Mouse (Mus musculus): Measurements from ENCODE around the gene Tubgcp6.

Gene Tubgcp6

DNA sequence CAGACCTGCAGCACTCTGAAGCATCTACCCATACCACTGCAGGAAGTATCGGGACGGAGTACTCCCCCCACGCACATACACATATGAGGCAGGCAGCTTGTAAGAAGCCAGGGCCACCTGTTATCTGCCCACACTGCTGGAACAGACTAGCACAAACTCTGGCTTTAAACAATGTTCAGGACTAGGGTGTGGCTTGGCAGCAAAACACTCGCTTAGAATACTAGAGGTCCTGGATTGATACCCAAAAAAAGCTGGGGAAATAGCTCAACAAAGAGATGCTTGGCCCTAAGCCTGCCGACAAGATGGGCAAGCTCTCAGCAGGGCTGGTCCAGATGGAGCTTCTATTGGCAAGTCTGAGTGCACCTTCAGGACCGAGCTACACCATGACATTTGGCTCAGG, 59.4 kb downstream of the Tubgcp6 start:
- no peak for DNase-seq (ENCODE audit: low spot score in 2 of 2)

DNA sequence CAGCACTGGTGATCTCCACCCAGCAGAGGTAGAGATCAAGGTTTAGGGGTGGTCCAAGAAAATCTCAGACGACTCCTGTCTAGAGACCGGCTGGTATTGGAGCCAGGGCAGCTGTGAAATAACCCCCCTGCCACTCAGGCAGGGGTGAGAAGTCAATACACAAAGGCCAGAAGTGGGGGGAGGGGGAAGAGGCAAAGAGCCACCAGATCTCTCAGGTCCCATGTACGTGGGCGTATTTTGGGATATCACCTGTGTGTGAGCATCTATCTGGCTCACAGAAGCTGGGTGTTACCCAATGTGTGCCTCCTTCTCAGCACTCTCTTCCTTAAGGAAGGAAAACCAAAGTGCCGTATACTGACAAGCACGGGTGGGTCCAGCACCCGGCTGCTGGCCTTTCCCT, 59.9 kb downstream of the Tubgcp6 start:
- no peak for DNase-seq (ENCODE audit: low spot score in 2 of 2)

DNA sequence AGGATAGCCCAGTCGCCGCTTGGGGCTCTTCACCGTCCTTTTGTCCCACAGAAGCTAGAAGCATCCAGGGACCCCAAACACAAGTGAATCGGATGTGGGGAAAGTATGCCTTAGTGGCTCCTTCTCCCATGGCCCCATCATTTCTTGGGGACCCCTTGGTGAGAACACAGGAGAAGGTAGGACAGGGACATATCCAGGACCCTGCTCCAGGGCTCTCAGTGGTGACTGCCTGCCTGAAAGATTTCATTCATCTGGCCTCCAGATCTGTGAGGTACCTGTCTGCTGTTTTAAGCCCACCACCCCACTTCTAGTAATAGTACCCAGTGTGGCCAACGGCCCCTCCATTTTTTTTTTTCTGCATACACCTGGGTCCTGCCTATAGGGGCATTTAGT, 60.4 kb downstream of the Tubgcp6 start:
- DNase-seq (ENCODE audit: low spot score in 2 of 2): no peak

DNA sequence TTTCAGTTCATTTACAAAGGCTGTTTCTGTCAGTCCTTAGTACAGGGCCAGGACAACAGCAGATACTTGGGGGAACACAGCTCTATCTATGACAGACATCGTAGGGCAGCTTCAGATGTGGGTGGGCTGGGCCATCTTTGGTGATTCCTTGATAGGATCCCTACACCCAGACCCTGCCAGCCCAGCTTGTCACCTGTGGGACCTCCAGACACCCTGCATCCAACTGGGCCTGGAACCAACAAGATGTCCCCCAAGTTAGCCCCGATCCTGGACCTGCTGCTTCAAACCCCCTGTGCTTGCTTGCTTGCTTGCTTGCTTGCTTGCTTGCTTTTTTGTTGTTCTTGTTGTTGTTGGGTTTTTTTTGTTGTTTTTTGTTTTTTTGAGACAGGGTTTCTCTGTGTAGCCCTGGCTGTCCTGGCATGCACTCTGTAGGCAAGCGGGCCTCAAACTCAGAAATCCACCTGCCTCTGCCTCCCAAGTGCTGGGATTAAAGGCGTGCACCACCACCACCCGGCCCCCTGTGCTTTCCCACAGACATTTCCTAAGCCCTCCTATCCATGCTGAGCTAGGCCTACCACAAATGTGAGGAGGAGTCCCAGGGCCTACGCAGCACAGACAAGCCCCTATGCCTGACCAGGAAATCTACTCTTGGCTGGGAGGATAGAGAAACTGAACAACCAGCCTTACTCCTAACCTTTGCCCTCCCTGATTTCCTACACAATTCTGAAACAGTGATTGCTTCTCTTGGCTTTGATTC, 61.0 kb downstream of the Tubgcp6 start:
- no peak for DNase-seq (ENCODE audit: low spot score in 2 of 2)

DNA sequence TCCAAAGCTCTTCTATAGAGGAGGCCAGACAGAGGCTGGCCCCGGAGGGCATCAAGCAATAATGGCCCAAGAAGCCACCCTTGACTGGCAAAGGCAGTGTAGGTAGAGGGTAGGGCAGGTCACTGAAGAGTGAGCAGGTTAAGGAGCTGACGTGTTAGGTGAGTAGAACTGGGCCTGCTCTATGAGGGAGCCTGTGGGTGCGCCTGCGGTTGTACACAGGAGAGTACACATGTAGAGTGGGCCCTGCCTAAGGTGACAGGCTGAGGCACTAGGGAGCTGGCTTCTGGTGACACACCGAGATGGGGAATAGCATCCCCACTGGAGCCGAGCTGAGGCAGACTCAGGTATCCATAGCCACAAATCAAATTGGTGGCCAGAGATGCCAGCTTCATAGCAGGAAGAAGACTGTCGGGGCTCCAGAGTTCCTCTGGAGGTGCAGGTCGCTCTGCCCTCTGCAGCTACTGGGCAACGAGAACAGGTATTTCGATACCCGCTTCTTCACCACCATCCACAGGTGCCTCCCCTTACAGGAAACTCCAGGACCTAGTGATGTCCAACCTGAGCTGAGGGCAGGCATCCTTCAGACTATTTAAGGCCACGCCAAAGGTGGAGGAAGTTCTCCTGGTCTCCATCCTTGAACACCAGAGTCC, 62.0 kb downstream of the Tubgcp6 start:
- no peak for DNase-seq (ENCODE audit: low spot score in 2 of 2)

DNA sequence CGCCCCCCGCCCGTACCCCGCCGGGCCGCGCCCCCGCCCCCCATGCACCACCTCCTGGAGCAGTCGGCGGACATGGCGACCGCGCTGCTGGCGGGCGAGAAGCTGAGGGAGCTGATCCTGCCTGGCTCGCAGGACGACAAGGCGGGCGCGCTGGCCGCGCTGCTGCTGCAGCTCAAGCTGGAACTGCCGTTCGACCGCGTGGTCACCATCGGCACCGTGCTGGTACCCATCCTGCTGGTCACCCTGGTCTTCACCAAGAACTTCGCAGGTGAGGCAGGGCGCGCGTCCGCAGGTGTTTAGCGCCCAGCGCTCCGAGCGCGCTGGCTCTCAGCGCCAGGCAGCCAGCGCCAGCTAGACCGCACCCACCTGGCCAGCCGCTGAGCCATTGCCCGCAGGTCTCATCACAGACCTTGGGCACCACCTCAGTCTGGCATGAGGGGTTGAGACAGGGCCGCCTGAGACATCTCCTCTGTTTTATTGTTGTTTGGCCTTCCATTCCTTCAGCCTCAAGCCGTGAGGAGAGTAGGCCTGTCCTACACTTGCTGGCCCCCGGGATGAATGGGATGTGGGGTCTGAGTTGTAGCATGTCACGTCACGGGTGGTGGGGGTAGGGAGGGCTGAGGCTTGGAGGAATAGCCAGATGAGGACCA, 62.8 kb downstream of the Tubgcp6 start:
- DNase-seq (ENCODE audit: low spot score in 2 of 2): no peak

DNA sequence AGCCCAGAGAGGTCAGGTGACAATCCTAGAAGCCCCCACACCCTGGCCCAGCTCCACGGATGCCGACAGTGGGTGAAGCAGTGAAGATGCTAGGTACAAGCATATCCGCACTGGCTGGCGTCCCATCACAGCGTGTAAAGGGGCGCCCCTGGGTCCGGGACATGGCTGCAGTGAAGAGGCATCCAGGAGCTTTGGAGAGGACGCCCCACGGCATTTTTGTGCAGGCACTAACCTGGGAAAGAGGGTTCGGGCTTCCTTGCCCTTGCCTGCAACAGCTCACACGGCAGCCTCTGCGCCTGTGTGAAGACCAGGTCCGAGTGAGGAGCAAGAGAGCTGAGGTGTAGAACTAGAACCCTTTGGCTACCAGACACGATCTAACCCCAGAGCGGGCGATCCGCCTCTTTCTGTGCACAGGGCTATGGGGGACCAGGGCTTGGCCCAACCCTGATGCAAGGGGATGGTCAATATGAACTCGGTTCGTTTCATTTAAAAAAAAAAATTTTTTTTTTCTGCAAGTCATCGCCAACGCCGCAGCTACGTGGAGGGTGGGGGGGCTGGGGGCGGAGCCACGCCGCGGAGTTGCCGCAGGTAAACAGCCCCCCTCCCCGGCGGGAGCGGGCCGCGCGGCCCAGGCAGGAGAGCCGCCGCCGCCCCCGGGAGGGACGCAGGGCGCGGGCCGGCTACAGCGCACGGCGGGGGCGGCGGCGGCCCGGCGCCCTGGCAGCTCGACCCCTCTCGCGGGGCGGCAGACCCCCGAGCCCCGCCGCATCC, 63.6 kb downstream of the Tubgcp6 start, which contains the start of gene Panx2:
Gene Panx2 (plus strand): TSS at position 574 of the 771 bp plus-strand sequence.
- no peak for DNase-seq (ENCODE audit: low spot score in 2 of 2)

DNA sequence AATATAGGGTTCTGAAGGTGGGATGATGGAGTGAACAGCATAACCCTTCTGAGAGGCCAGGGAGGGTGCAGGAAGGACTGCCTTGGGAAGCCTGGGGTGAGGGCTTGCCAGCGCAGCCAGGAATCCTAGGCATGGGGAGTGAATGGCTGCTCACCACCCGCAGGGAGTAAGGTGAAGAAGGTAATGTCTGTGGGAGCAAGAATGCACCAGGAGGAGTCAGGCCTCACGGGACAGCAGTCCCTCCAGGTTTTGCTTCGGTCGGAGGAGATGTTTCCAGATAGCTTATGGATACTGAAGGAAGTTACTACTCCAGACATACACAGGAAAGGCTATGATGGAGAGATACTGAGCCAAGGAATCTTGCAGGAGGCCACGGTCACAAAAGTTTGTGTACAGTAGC, 64.2 kb downstream of the Tubgcp6 start:
- DNase-seq (ENCODE audit: low spot score in 2 of 2): no peak

DNA sequence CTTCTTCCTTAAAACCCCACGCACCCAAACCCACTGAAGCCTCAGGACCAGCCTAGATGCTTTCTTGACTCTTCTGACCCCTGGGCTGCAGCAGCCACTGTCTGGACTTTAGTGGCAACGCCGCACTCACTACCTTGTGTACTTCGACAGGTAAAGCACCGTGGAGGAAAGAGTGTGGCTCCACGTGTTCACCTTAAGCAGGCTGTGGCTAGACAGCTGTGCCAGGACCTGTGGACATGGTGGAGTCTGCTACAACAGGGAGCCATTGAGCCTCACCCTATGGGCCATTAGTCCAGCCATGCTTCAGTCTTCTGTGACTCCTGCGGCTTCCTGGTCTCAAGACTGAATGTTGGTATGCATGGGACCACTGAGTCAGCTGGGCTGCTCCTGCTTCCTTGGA, 68.2 kb downstream of the Tubgcp6 start:
- no peak for DNase-seq (ENCODE audit: low spot score in 2 of 2)
